Mouse (Mus musculus): ENCODE data around the gene Bcar3. TPM values are rescaled to one million over a fixed set of nuclear protein-coding genes. Genes with fewer than 3 reads are reported as not detected.

The Bcar3 gene
- polyA plus RNA-seq, 1 experiment, result 8.8 TPM

- Histone ChIP-seq H3K4me3 (ENCODE audit: insufficient read depth, low read depth, low read length) (no peak overlapping the region), H3K27ac (replicated peaks; ENCODE audit: low read depth, low read length) (peak overlapping the region; percentile 80), H3K4me1 (ENCODE audit: control insufficient read depth, insufficient read depth, insufficient read length, low read length) (peaks cover 8% of the 10 kb centered on the region; the same call in 1 of the 2 replicates)
Measured at GRCm38 (mm10) chr3:122509534-122510239, 215.8 kb downstream of the Bcar3 start.

- H3K4me3 ChIP-seq (ENCODE audit: insufficient read depth, low read depth, low read length), result no peak overlapping the region
- peak overlapping the region; percentile 80 for H3K27ac ChIP-seq (replicated peaks; ENCODE audit: low read depth, low read length)
- peaks cover 8% of the 10 kb centered on the region; the same call in 1 of the 2 replicates for H3K4me1 ChIP-seq (ENCODE audit: control insufficient read depth, insufficient read depth, insufficient read length, low read length)
Measured at GRCm38 (mm10) chr3:122510240-122510750, 216.4 kb downstream of the Bcar3 start.

GRCm38 (mm10) chr3:122510932-122511331 is 217.0 kb downstream of the Bcar3 start:
- Histone ChIP-seq H3K4me3 (ENCODE audit: insufficient read depth, low read depth, low read length) (no peak overlapping the region), H3K27ac (replicated peaks; ENCODE audit: low read depth, low read length) (peak overlapping the region; percentile 55; the same call in 1 of the 2 replicates)

GRCm38 (mm10) chr3:122511721-122512619 is 218.0 kb downstream of the Bcar3 start:
- Histone ChIP-seq H3K4me1 (ENCODE audit: control insufficient read depth, insufficient read depth, insufficient read length, low read length) (peaks cover 8% of the 10 kb centered on the region; the same call in 1 of the 2 replicates), H3K27ac (replicated peaks; ENCODE audit: low read depth, low read length) (0 out of 2 replicates have a peak overlapping the region, but pooled peaks have one; percentile 5), H3K4me3 (ENCODE audit: insufficient read depth, low read depth, low read length) (peak overlapping the region; percentile 10; the same call in 1 of the 2 replicates)

More at GRCm38 (mm10) chr3:122510932-122511331, 217.0 kb downstream of the Bcar3 start:
- H3K4me1 ChIP-seq (ENCODE audit: control insufficient read depth, insufficient read depth, insufficient read length, low read length), result peaks cover 8% of the 10 kb centered on the region; the same call in 1 of the 2 replicates

GRCm38 (mm10) chr3:122512725-122513375 is 218.9 kb downstream of the Bcar3 start:
- Histone ChIP-seq H3K27ac (replicated peaks; ENCODE audit: low read depth, low read length) (no peak overlapping the region), H3K4me1 (ENCODE audit: control insufficient read depth, insufficient read depth, insufficient read length, low read length) (peaks cover 8% of the 10 kb centered on the region; the same call in 1 of the 2 replicates), H3K4me3 (ENCODE audit: insufficient read depth, low read depth, low read length) (no peak overlapping the region)

GRCm38 (mm10) chr3:122515568-122516326 is 221.8 kb downstream of the Bcar3 start:
- H3K27ac ChIP-seq (replicated peaks; ENCODE audit: low read depth, low read length), result no peak overlapping the region
- no peak overlapping the region for H3K4me3 ChIP-seq (ENCODE audit: insufficient read depth, low read depth, low read length)
- no peaks in the 10 kb centered on the region for H3K4me1 ChIP-seq (ENCODE audit: control insufficient read depth, insufficient read depth, insufficient read length, low read length)

- no peaks in the 10 kb centered on the region for H3K4me1 ChIP-seq (ENCODE audit: control insufficient read depth, insufficient read depth, insufficient read length, low read length)
- no peak overlapping the region for H3K4me3 ChIP-seq (ENCODE audit: insufficient read depth, low read depth, low read length)
- H3K27ac ChIP-seq (replicated peaks; ENCODE audit: low read depth, low read length), result no peak overlapping the region
Measured at GRCm38 (mm10) chr3:122516327-122516695, 222.4 kb downstream of the Bcar3 start.

GRCm38 (mm10) chr3:122517726-122518125 is 223.8 kb downstream of the Bcar3 start:
- Histone ChIP-seq H3K4me1 (ENCODE audit: control insufficient read depth, insufficient read depth, insufficient read length, low read length) (no peaks in the 10 kb centered on the region), H3K4me3 (ENCODE audit: insufficient read depth, low read depth, low read length) (no peak overlapping the region), H3K27ac (replicated peaks; ENCODE audit: low read depth, low read length) (no peak overlapping the region)

- H3K4me1 ChIP-seq (ENCODE audit: control insufficient read depth, insufficient read depth, insufficient read length, low read length), result no peaks in the 10 kb centered on the region
- no peak overlapping the region for H3K27ac ChIP-seq (replicated peaks; ENCODE audit: low read depth, low read length)
- no peak overlapping the region for H3K4me3 ChIP-seq (ENCODE audit: insufficient read depth, low read depth, low read length)
Measured at GRCm38 (mm10) chr3:122518231-122518736, 224.3 kb downstream of the Bcar3 start.

GRCm38 (mm10) chr3:122519082-122519481 is 225.1 kb downstream of the Bcar3 start:
- Histone ChIP-seq H3K4me1 (ENCODE audit: control insufficient read depth, insufficient read depth, insufficient read length, low read length) (no peaks in the 10 kb centered on the region), H3K4me3 (ENCODE audit: insufficient read depth, low read depth, low read length) (no peak overlapping the region), H3K27ac (replicated peaks; ENCODE audit: low read depth, low read length) (no peak overlapping the region)

GRCm38 (mm10) chr3:122520365-122520764 is 226.4 kb downstream of the Bcar3 start:
- Histone ChIP-seq H3K4me1 (ENCODE audit: control insufficient read depth, insufficient read depth, insufficient read length, low read length) (no peaks in the 10 kb centered on the region), H3K4me3 (ENCODE audit: insufficient read depth, low read depth, low read length) (no peak overlapping the region), H3K27ac (replicated peaks; ENCODE audit: low read depth, low read length) (no peak overlapping the region)

- Histone ChIP-seq H3K4me3 (ENCODE audit: insufficient read depth, low read depth, low read length) (no peak overlapping the region), H3K27ac (replicated peaks; ENCODE audit: low read depth, low read length) (no peak overlapping the region), H3K4me1 (ENCODE audit: control insufficient read depth, insufficient read depth, insufficient read length, low read length) (no peaks in the 10 kb centered on the region)
Measured at GRCm38 (mm10) chr3:122520875-122521274, 226.9 kb downstream of the Bcar3 start.

GRCm38 (mm10) chr3:122521294-122521693 is 227.4 kb downstream of the Bcar3 start:
- Histone ChIP-seq H3K4me1 (ENCODE audit: control insufficient read depth, insufficient read depth, insufficient read length, low read length) (no peaks in the 10 kb centered on the region), H3K4me3 (ENCODE audit: insufficient read depth, low read depth, low read length) (no peak overlapping the region), H3K27ac (replicated peaks; ENCODE audit: low read depth, low read length) (no peak overlapping the region)

GRCm38 (mm10) chr3:122528477-122528876 is 234.5 kb downstream of the Bcar3 start:
- H3K4me3 ChIP-seq (ENCODE audit: insufficient read depth, low read depth, low read length), result no peak overlapping the region
- H3K27ac ChIP-seq (replicated peaks; ENCODE audit: low read depth, low read length), result no peak overlapping the region
- no peaks in the 10 kb centered on the region for H3K4me1 ChIP-seq (ENCODE audit: control insufficient read depth, insufficient read depth, insufficient read length, low read length)
